Mouse (Mus musculus) G1E (cell line): Measurements from ENCODE around the gene Slc6a11. TPM values are rescaled to one million over a fixed set of nuclear protein-coding genes. Genes with fewer than 3 reads are reported as not detected.

ENCODE experiments used
- ATAC-seq: 2 replicates; pipeline ENCODE4 v1.8.0; 2016; ENCODE audit warnings: mild to moderate bottlenecking; ENCODE audit not compliant: insufficient number of reproducible peaks, poor library complexity, low FRiP score, severe bottlenecking; ENCODE audit errors: extremely low read depth
- DNase-seq: peaks from one replicate; pipeline ENCODE4 v3.0.0; 2012; ENCODE audit warnings: low spot score
- H3K27me3 ChIP-seq: 2 replicates; pipeline ENCODE4 v1.6.1; 2012; ENCODE audit warnings: mild to moderate bottlenecking, low read length, inconsistent platforms; ENCODE audit not compliant: insufficient read depth
- H3K36me3 ChIP-seq: replicated peaks from 2 replicates; pipeline ENCODE3; 2012; ENCODE audit warnings: mild to moderate bottlenecking, inconsistent platforms
- H3K4me1 ChIP-seq: 2 replicates; pipeline ENCODE4 v1.6.1; 2012; ENCODE audit warnings: low read depth, low read length, inconsistent platforms, mixed read lengths; ENCODE audit not compliant: insufficient read depth
- H3K4me3 ChIP-seq: 2 replicates; pipeline ENCODE4 v1.5.1; 2012; ENCODE audit warnings: low read depth, mild to moderate bottlenecking, inconsistent platforms, low read length, moderate library complexity, mixed read lengths
- H3K9me3 ChIP-seq: replicated peaks from 2 replicates; pipeline ENCODE4 v1.6.1; 2012; ENCODE audit warnings: inconsistent platforms
- CTCF ChIP-seq: IDR thresholded peaks from 2 replicates; pipeline ENCODE4 v1.5.1; 2012; ENCODE audit warnings: low read depth, low read length, inconsistent platforms, mixed read lengths
- GATA1 ChIP-seq: IDR thresholded peaks from 2 replicates; pipeline ENCODE4 v1.6.1; 2012; ENCODE audit warnings: borderline replicate concordance, low read length, inconsistent platforms, mixed read lengths
- GATA2 ChIP-seq: IDR thresholded peaks from 2 replicates; pipeline ENCODE4 v1.6.1; 2012; ENCODE audit warnings: low read depth, low read length, inconsistent platforms, borderline replicate concordance
- POLR2AphosphoS5 ChIP-seq: IDR thresholded peaks from 2 replicates; pipeline ENCODE4 v1.6.1; 2012; ENCODE audit warnings: low read depth, low read length, inconsistent platforms; ENCODE audit not compliant: insufficient replicate concordance
- TAL1 ChIP-seq: conservative IDR thresholded peaks from 2 replicates; pipeline ENCODE4 v1.6.1; 2012; ENCODE audit warnings: low read depth, low read length, inconsistent platforms, mixed read lengths
- polyA plus RNA-seq: library from polyadenylated mRNA; stranded (reverse); fragments of >175 nt; gene quantifications from 2 replicates; pipeline ENCODE4 v1.2.3, GENCODE M21; 2012
- total RNA-seq, 2 experiments: library from RNA; stranded (forward) in 1 of 2; stranded (reverse) in 1 of 2; fragments of 200-1000 nt in 1 of 2; fragments of >200 nt in 1 of 2; fragmentation: Nextera tagmentation in 1 of 2; gene quantifications; 2 replicates each; pipeline ENCODE4 v1.2.3; 2014 to 2017

Slc6a11 gene
- total and polyA plus RNA-seq, 3 experiments = 0.38 TPM; not detected in 2

- ATAC-seq = no peak
- no peaks in the 10 kb centered on the region for H3K36me3 ChIP-seq
- no peaks in the 10 kb centered on the region for H3K27me3 ChIP-seq
- no peak for DNase-seq
- H3K4me3 ChIP-seq = peak overlapping the region; percentile 7; the same call in 1 of the 2 replicates
- H3K4me1 ChIP-seq = no peaks in the 10 kb centered on the region
- TF ChIP-seq GATA2 (no peak), GATA1 (no peak), POLR2AphosphoS5 (no peak), TAL1 (no peak), CTCF (no peak)
- H3K9me3 ChIP-seq = peaks cover 92% of the 10 kb centered on the region
These were observed 85.8 kb downstream of the Slc6a11 start for GRCm38 (mm10) chr6:114216741-114217414.

- no peaks in the 10 kb centered on the region for H3K27me3 ChIP-seq
- ATAC-seq (no peak), DNase-seq (no peak)
- H3K4me1 ChIP-seq = no peaks in the 10 kb centered on the region
- H3K36me3 ChIP-seq = no peaks in the 10 kb centered on the region
- peaks cover 83% of the 10 kb centered on the region for H3K9me3 ChIP-seq
- H3K4me3 ChIP-seq = no peak overlapping the region
- TF ChIP-seq CTCF (no peak), TAL1 (no peak), GATA1 (no peak), POLR2AphosphoS5 (no peak), GATA2 (no peak)
These were observed 93.4 kb downstream of the Slc6a11 start for GRCm38 (mm10) chr6:114224399-114224798.

- no peaks in the 10 kb centered on the region for H3K27me3 ChIP-seq
- TF ChIP-seq TAL1 = no peak
- no peak for DNase-seq
- H3K36me3 ChIP-seq = no peaks in the 10 kb centered on the region
- H3K9me3 ChIP-seq = peaks cover 76% of the 10 kb centered on the region
- ATAC-seq = no peak
- no peak overlapping the region for H3K4me3 ChIP-seq
- H3K4me1 ChIP-seq = no peaks in the 10 kb centered on the region
These were observed 96.3 kb downstream of the Slc6a11 start for GRCm38 (mm10) chr6:114227378-114227777.

GRCm38 (mm10) chr6:114228196-114228595, 97.2 kb downstream of the Slc6a11 start:
- no peak for TF ChIP-seq GATA2
- TF ChIP-seq GATA1 = no peak
- no peak for TF ChIP-seq POLR2AphosphoS5
- TF ChIP-seq TAL1 = no peak
- TF ChIP-seq CTCF = no peak
- Histone ChIP-seq H3K4me3 (no peak overlapping the region), H3K36me3 (no peaks in the 10 kb centered on the region), H3K9me3 (peaks cover 71% of the 10 kb centered on the region), H3K27me3 (no peaks in the 10 kb centered on the region), H3K4me1 (no peaks in the 10 kb centered on the region)
- no peak for DNase-seq
- ATAC-seq = no peak

GRCm38 (mm10) chr6:114238892-114239644, 108.0 kb downstream of the Slc6a11 start:
- no peaks in the 10 kb centered on the region; the same call in 1 of the 2 replicates for H3K4me1 ChIP-seq
- no peak for TF ChIP-seq TAL1
- no peak for TF ChIP-seq CTCF
- no peak for TF ChIP-seq GATA1
- TF ChIP-seq POLR2AphosphoS5 = no peak
- no peak for TF ChIP-seq GATA2
- no peaks in the 10 kb centered on the region for H3K27me3 ChIP-seq
- no peak overlapping the region for H3K4me3 ChIP-seq
- H3K36me3 ChIP-seq = no peaks in the 10 kb centered on the region
- H3K9me3 ChIP-seq = peaks cover 77% of the 10 kb centered on the region
- DNase-seq (no peak), ATAC-seq (no peak)

GRCm38 (mm10) chr6:114245665-114246064, 114.6 kb downstream of the Slc6a11 start:
- TF ChIP-seq POLR2AphosphoS5 (no peak), GATA2 (no peak), CTCF (no peak), GATA1 (no peak), TAL1 (no peak)
- Histone ChIP-seq H3K9me3 (peaks cover 90% of the 10 kb centered on the region), H3K4me1 (no peaks in the 10 kb centered on the region), H3K4me3 (no peak overlapping the region), H3K27me3 (no peaks in the 10 kb centered on the region; the same call in 1 of the 2 replicates), H3K36me3 (no peaks in the 10 kb centered on the region)
- no peak for DNase-seq
- no peak for ATAC-seq
